Mouse (Mus musculus) forebrain, embryonic 10.5 days (tissue): Measurements from ENCODE around the gene Irf8. TPM values are rescaled to one million over a fixed set of nuclear protein-coding genes. Genes with fewer than 3 reads are reported as not detected.

Experiments used
- DNase-seq: peaks from one replicate; pipeline ENCODE4 v3.0.0-alpha.2; 2017; ENCODE audit warnings: low spot score; ENCODE audit errors: extremely low spot score
- H3K27ac ChIP-seq: fragments of 300-500 bp; sonication (generic); 2 replicates; pipeline ENCODE4 v1.5.1; 2016; ENCODE audit warnings: mild to moderate bottlenecking
- H3K27me3 ChIP-seq: fragments of 300-500 bp; sonication (generic); 2 replicates; pipeline ENCODE4 v1.6.1; 2016; ENCODE audit warnings: mild to moderate bottlenecking; ENCODE audit not compliant: poor library complexity, severe bottlenecking
- H3K36me3 ChIP-seq: fragments of 300-500 bp; sonication (generic); replicated peaks from 2 replicates; pipeline ENCODE4 v1.6.1; 2016; ENCODE audit warnings: mild to moderate bottlenecking, moderate library complexity
- H3K4me1 ChIP-seq: fragments of 300-500 bp; sonication (generic); 2 replicates; pipeline ENCODE4 v1.6.1; 2016
- H3K4me3 ChIP-seq: fragments of 300-500 bp; sonication (generic); 2 replicates; pipeline ENCODE4 v1.5.1; 2016; ENCODE audit warnings: mild to moderate bottlenecking, moderate library complexity
- H3K9me3 ChIP-seq: fragments of 300-500 bp; sonication (generic); 2 replicates; pipeline ENCODE4 v1.6.1; 2016; ENCODE audit warnings: mild to moderate bottlenecking, moderate library complexity
- WGBS: fragments of 180-500 bp; shearing (Covaris S2); methylation state at CpG from one replicate; pipeline ENCODE4 v1.1.7; 2016; 5-methylcytosine and 5-hydroxymethylcytosine counted together
- polyA plus RNA-seq: library from polyadenylated mRNA; unstranded; fragments of >200 nt; fragmentation: Nextera tagmentation; extraction: Ambion mirVana; gene quantifications from 2 replicates; pipeline ENCODE4 v1.2.1, GENCODE M21; 2016

Irf8 gene
- polyA plus RNA-seq: 4.5 and 5.0 TPM in 2 replicates

- peak; percentile 82 for DNase-seq
- peak within 1 kb of the TSS; percentile 77 for H3K27ac ChIP-seq
- H3K4me1 ChIP-seq: peaks cover 33% of the 10 kb centered on the region
- peaks cover 91% of the 10 kb centered on the region for H3K27me3 ChIP-seq
- peak within 1 kb of the TSS; percentile 62 for H3K4me3 ChIP-seq
- under 1% methylated on average over 62 of the region's 62 CpGs for WGBS
- H3K9me3 ChIP-seq: no peaks in the 10 kb centered on the region
- H3K36me3 ChIP-seq: no peaks in the 10 kb centered on the region
Observed at GRCm38 (mm10) chr8:120735770-120736481, at the start of gene Irf8. Irf8 (plus strand) TSS chr8:120736358.

DNA sequence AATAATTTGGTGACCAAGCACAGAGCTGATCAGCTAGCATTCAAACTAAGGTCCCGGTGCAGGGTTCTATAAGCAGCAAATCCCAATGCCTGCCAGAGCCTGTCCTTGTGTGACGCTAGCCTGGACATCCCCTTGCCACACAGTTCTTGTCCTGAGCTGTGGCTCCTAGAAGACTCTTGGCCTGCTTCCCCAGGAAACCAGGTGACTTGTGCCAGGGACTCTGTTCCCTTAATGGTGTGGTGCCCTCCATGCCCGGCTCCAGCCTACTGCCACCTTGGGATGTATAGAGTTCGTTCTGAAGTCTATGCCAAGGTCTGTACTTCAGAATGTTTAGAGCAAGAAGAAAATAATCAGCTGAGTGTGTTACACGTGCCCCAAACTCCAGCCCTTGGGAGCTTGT, 49.6 kb upstream of the Irf8 start:
- Histone ChIP-seq H3K27ac (no peak overlapping the region), H3K9me3 (no peaks in the 10 kb centered on the region), H3K36me3 (no peaks in the 10 kb centered on the region), H3K4me3 (no peak overlapping the region), H3K4me1 (0 out of 2 replicates have a peak, but pooled peaks cover 6% of the 10 kb centered on the region), H3K27me3 (peaks cover 29% of the 10 kb centered on the region)
- 82% methylated on average over 5 of the region's 5 CpGs for WGBS
- no peak for DNase-seq

DNA sequence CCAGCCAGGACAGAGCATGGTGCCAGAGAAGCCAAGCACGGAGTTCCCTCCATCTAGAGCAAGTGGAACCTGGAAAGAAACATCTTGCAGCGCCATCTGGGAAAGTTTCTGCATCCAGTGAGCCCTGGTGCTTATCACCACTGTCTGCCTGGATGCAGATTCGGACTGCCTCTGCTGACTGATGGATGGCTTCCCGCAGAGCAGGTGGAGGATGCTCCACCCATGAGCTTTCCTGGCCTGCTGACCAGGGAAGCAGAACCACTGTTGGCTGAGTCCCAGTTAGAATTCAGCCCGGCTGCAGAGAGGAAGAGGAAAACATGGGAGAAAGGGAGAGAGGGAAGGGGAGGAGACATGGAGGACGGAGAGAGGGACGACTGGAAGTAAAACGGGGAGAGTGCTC, 48.4 kb upstream of the Irf8 start:
- WGBS: 84% methylated on average over 8 of the region's 8 CpGs
- no peak for DNase-seq

GRCm38 (mm10) chr8:120688511-120688910, 47.6 kb upstream of the Irf8 start:
- Histone ChIP-seq H3K4me3 (no peak overlapping the region), H3K27ac (no peak overlapping the region), H3K4me1 (0 out of 2 replicates have a peak, but pooled peaks cover 6% of the 10 kb centered on the region), H3K36me3 (no peaks in the 10 kb centered on the region), H3K27me3 (peaks cover 16% of the 10 kb centered on the region), H3K9me3 (no peaks in the 10 kb centered on the region)
- DNase-seq: no peak
- 91% methylated on average over 7 of the region's 7 CpGs for WGBS

More for the DNA sequence above, 48.4 kb upstream of the Irf8 start:
- H3K4me1 ChIP-seq: 0 out of 2 replicates have a peak, but pooled peaks cover 6% of the 10 kb centered on the region
- H3K4me3 ChIP-seq: no peak overlapping the region
- no peaks in the 10 kb centered on the region for H3K9me3 ChIP-seq
- no peaks in the 10 kb centered on the region for H3K36me3 ChIP-seq
- peaks cover 23% of the 10 kb centered on the region for H3K27me3 ChIP-seq
- H3K27ac ChIP-seq: no peak overlapping the region

DNA sequence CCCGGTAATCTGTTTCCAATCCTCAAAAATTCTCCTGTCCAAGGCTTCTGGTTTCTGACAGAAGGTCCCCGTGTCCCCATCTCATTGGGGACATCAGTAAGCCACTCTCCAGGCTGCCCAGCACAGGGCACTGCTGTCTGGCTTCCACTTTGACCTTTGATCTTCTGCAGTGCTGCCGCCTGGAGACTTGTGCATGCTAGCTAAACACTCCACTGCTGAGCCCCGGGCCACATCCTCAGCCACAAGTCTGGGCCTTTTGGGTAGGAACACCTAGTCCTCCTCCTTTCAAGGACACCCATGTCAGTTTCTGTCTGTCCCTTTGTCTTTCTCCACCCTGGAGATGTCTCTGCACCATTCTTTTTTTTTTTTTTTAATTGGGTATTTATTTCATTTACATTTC, 43.2 kb upstream of the Irf8 start:
- Histone ChIP-seq H3K27me3 (peaks cover 5% of the 10 kb centered on the region; the same call in 1 of the 2 replicates), H3K9me3 (peaks cover 2% of the 10 kb centered on the region; the same call in 1 of the 2 replicates), H3K36me3 (no peaks in the 10 kb centered on the region), H3K4me1 (peaks cover 14% of the 10 kb centered on the region), H3K4me3 (no peak overlapping the region), H3K27ac (no peak overlapping the region)
- 73% methylated on average over 4 of the region's 4 CpGs for WGBS
- no peak for DNase-seq

GRCm38 (mm10) chr8:120693861-120694493, 42.2 kb upstream of the Irf8 start:
- Histone ChIP-seq H3K4me3 (no peak overlapping the region), H3K27me3 (no peaks in the 10 kb centered on the region), H3K27ac (no peak overlapping the region), H3K4me1 (peaks cover 14% of the 10 kb centered on the region), H3K36me3 (no peaks in the 10 kb centered on the region), H3K9me3 (peaks cover 7% of the 10 kb centered on the region; the same call in 1 of the 2 replicates)
- DNase-seq: no peak
- WGBS: 64% methylated on average over 22 of the region's 22 CpGs

GRCm38 (mm10) chr8:120696401-120697153, 39.6 kb upstream of the Irf8 start:
- H3K36me3 ChIP-seq: no peaks in the 10 kb centered on the region
- H3K4me1 ChIP-seq: peaks cover 14% of the 10 kb centered on the region
- H3K27me3 ChIP-seq: peaks cover 3% of the 10 kb centered on the region; the same call in 1 of the 2 replicates
- no peak for DNase-seq
- H3K4me3 ChIP-seq: no peak overlapping the region
- H3K9me3 ChIP-seq: peaks cover 7% of the 10 kb centered on the region; the same call in 1 of the 2 replicates
- no peak overlapping the region for H3K27ac ChIP-seq
- 76% methylated on average over 13 of the region's 13 CpGs for WGBS

DNA sequence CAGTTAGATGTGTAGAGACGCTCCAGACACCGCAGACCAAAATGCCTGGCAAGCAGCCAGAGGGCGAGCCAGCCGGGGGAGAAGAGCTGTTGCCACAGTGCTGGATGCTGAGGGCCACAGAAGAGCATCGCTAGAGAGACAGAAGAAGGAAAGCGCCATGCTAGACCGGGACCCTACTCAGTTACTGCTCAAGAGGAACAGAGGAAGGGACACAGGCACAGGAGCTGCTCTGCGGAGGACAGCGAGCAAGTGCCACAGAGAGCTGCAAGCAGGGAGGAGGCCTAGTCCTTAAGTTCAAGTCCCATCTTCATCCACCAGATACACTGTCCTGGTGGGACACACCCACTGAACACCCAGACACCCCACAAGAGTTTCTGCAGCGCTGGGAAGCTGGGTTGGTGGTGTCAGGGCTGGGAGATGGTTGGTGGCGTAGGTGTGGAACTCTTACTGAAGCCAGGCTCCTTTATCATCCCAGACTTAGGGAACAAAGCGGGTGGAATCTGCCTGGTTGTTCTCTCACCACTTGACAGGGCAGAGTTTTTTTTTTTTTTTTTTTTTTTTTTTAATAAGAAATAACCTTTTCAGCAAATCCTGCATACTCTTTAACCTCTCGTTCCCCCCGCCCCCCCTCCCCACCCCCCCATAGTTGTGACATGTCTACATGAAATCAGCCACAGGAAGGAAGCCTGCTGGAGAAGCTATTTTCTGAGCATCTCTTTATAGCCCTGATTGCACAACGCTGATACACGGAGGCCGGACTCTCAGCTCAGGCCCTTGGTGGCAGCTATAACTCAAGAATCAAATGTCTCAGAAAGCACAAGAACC, 38.8 kb upstream of the Irf8 start:
- Histone ChIP-seq H3K27ac (no peak overlapping the region), H3K9me3 (peaks cover 7% of the 10 kb centered on the region; the same call in 1 of the 2 replicates), H3K36me3 (no peaks in the 10 kb centered on the region), H3K27me3 (peaks cover 9% of the 10 kb centered on the region; the same call in 1 of the 2 replicates), H3K4me1 (peaks cover 14% of the 10 kb centered on the region), H3K4me3 (no peak overlapping the region)
- DNase-seq: no peak
- WGBS: 91% methylated on average over 17 of the region's 17 CpGs

GRCm38 (mm10) chr8:120697979-120698272, 38.2 kb upstream of the Irf8 start:
- H3K36me3 ChIP-seq: no peaks in the 10 kb centered on the region
- DNase-seq: no peak
- H3K27ac ChIP-seq: no peak overlapping the region
- no peak overlapping the region for H3K4me3 ChIP-seq
- peaks cover 14% of the 10 kb centered on the region for H3K4me1 ChIP-seq
- H3K9me3 ChIP-seq: peaks cover 7% of the 10 kb centered on the region; the same call in 1 of the 2 replicates
- peaks cover 9% of the 10 kb centered on the region; the same call in 1 of the 2 replicates for H3K27me3 ChIP-seq

DNA sequence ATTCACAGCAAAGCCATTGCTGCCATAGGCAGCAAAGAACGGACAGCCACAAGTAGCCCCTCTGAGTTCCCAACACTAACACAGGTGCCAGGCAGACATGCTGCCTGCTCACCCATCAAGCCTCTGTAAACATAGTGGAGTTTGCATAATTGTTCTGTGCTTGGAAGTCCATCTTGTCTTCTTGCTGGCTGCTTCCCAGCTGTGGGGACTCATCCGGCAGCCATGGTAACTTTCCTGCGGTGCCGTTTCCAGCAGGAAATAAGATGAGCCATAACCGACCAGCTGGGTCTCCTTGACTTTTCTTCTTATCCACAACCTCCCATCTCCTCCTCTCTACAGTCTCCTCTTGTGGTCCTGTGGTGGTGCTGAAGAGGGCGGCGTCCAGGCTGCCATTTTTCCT, 37.7 kb upstream of the Irf8 start:
- H3K4me3 ChIP-seq: no peak overlapping the region
- no peaks in the 10 kb centered on the region for H3K36me3 ChIP-seq
- H3K27me3 ChIP-seq: peaks cover 9% of the 10 kb centered on the region; the same call in 1 of the 2 replicates
- no peak for DNase-seq
- peaks cover 7% of the 10 kb centered on the region; the same call in 1 of the 2 replicates for H3K9me3 ChIP-seq
- H3K4me1 ChIP-seq: peaks cover 14% of the 10 kb centered on the region
- no peak overlapping the region for H3K27ac ChIP-seq
- 95% methylated on average over 7 of the region's 7 CpGs for WGBS

- peaks cover 9% of the 10 kb centered on the region; the same call in 1 of the 2 replicates for H3K27me3 ChIP-seq
- no peak overlapping the region for H3K4me3 ChIP-seq
- H3K4me1 ChIP-seq: peaks cover 11% of the 10 kb centered on the region
- peaks cover 7% of the 10 kb centered on the region; the same call in 1 of the 2 replicates for H3K9me3 ChIP-seq
- no peaks in the 10 kb centered on the region for H3K36me3 ChIP-seq
- DNase-seq: no peak
- no peak overlapping the region for H3K27ac ChIP-seq
- WGBS: 84% methylated on average over 6 of the region's 6 CpGs
Observed at GRCm38 (mm10) chr8:120699079-120699478, 37.1 kb upstream of the Irf8 start.

- no peaks in the 10 kb centered on the region for H3K36me3 ChIP-seq
- no peak for DNase-seq
- 0 out of 2 replicates have a peak overlapping the region, but pooled peaks have one; percentile 6 for H3K27ac ChIP-seq
- no peak overlapping the region for H3K4me3 ChIP-seq
- H3K9me3 ChIP-seq: peaks cover 7% of the 10 kb centered on the region; the same call in 1 of the 2 replicates
- H3K27me3 ChIP-seq: peaks cover 9% of the 10 kb centered on the region; the same call in 1 of the 2 replicates
- peaks cover 6% of the 10 kb centered on the region; the same call in 1 of the 2 replicates for H3K4me1 ChIP-seq
- 85% methylated on average over 2 of the region's 2 CpGs for WGBS
Observed at GRCm38 (mm10) chr8:120699565-120699964, 36.6 kb upstream of the Irf8 start.
